Mouse (Mus musculus) mouse embryonic stem cell (cell line): Measurements from ENCODE around the gene Man1a2.

ENCODE experiments used
- in situ Hi-C, 2 experiments: fragments of 300-500 bp; cut with MboI; formaldehyde crosslinking; loops; 1 replicate in 1 of 2; 3 replicates in 1 of 2; pipeline ENCODE4 v1.14.3; 2019 to 2020; ENCODE audit warnings: low sequenced_read_pairs in 2 of 2, low pct_unique_long_range_greater_than_20kb in 1 of 2, mixed read lengths in 1 of 2; ENCODE audit not compliant: unreplicated experiment in 1 of 2

The Man1a2 gene

DNA sequence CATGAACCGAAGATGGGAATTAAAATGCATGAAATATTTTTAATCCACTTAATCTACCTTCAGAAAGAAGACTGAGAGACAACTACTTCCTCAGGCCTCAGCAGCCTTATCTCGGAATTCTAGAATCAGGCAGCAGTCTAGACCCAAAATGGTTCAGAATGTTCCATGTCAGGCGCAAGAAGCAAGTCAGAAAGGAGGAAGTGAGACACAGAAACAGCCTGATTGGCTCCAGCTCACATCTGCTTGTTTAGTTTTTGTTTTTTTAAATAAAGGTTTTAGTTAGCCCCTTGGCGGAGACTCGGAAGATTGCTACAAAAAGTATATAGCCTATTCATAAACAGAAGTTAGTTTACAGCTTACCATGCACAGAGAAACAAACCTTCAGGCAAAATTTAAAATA lies 154.4 kb downstream of the Man1a2 start:
- in situ Hi-C loops, result no loop called here

DNA sequence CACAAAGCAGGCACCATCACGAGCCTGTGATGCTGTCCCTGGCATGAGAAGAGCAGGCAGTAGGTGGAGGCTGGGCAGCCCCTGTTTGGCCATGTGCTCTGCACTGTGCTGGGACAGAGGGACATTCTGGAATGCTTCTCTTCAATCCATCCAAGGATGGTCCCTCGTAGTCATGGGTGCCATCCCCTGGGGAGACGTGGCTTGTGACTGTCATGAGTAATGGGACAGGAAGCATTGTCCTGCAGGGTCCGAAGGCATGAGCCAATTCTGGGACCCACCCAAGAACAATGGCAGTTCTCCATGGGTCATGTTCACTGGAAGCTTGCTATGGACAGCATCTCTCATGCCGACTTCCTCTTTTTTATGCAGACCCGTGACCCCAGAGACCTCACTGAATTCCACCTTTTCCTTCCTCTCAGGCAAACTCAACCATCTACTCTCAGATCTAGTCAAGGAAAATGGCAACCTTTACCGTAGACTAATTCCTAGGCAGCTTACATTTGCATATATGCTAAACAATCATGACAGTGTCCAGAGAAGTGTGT lies 155.0 kb downstream of the Man1a2 start:
- in situ Hi-C loops, result no loop called here

DNA sequence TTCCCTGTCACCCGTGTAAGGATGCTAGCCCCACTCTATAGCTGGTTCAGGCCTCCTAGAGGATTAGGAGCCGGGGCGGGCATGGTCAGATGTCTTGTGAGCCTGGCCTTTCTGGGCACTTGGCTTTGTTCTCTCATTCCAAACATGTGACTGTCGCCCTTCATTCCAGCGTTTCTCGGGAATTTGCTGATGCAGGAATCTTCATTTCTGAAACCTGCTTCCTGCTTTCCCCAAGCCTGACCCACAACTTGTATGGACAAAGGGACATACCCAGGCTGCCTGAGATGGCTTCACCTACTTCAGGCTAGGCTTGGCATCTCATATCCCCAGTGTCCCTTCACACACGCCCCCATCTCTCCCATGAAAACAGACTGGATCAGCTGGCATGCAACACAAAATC lies 162.6 kb downstream of the Man1a2 start:
- in situ Hi-C loops, result no loop called here

DNA sequence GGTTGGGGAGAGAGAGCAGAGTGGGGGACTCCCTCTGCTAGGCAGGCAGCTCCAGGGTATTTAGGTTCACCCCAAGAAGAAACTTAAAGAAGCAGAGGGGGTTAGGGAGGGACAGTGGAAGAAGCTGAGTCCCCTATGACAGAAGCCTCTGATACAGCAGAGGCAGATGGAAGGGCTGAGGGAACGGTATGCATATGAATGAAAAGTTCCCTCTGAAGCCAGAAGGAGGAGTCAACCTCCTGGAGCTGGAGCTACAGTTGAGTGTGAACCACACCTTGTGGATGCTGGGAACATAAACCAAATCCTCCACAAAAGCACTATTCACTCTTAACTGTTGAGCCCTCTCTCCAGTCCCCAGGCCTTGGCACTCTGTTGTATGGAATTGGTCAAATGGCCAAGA lies 163.7 kb downstream of the Man1a2 start:
- in situ Hi-C loops, result no loop called here

DNA sequence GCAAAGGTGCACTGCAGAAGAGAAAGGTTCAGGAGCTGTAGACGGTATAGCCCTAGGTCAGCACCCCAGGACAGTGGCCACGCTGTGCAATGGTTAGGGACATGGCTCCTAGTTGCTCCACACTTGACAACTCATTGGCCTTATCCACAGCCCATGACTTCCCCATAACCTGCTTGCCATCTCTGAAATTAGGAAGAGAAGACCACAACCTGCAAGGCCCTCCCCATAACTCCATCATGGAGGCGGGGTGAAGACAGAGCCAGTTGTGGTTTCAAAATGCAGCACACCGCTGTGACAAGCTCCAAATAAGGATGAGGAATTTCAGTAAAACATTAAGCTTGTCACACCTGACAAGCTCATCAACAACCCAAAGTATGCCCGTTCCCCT lies 169.6 kb downstream of the Man1a2 start:
- in situ Hi-C loops, result no loop called here

DNA sequence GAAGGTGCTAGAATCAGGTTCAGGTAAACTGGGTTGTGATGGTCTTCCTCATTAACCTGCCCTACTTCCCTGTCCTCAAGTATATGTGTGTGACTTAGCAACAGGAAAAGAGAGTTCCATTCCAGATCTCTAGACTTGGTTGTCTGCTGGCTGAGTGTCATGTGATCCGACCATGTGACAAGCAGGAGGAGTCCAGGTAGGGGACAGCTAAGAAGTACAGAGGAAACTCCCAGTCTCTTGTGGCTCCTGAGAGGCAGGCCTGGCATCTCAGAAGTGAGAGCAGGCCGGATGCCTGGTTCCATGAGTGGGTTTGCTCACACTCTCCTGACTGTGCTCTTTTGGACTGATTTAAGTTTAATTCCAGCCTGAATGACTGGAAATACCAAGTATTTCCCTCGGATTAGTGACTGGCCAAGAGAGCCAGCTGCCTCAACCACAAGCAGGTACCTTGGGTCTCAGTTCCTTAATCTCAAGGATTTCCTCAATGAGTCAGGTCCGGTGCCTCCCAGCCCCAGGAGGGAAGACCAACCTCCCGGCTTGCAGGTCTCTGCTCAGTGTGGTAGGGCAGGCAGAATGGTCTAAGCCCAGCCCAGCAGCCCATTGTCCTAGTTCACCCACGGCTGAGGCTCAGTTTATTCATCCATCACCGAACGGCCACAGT lies 170.1 kb downstream of the Man1a2 start:
- in situ Hi-C loops, result no loop called here
